Mouse (Mus musculus): ENCODE data around the gene Eif1ax. TPM values are rescaled to one million over a fixed set of nuclear protein-coding genes. Genes with fewer than 3 reads are reported as not detected.
A peak's percentile ranks its signal among the peaks of the same experiment; 100 is the strongest.
"Not testable (repeated sequence)": the region's sequence is repeated elsewhere in the genome, so short reads cannot be mapped to it uniquely, and the experiment has no call there.

Eif1ax gene
- polyA plus RNA-seq, 1 experiment from 2014 or later, result 114 TPM

- H3K4me2 ChIP-seq (ENCODE audit: low read length), result peak overlapping the region; percentile 61
- ATAC-seq, result peak; percentile 64
- 25% methylated on average over 39 of the region's 65 CpGs for WGBS
- peak overlapping the region; percentile 18; the same call in 1 of the 2 replicates for H3K27ac ChIP-seq (ENCODE audit: low read length)
- peak overlapping the region; percentile 63 for H3K9ac ChIP-seq (replicated peaks; ENCODE audit: low read depth, low read length)
- no peaks in the 10 kb centered on the region for H3K9me3 ChIP-seq (ENCODE audit: control insufficient read depth, low read length)
- H3K4me1 ChIP-seq (replicated peaks; ENCODE audit: control insufficient read depth, insufficient read depth, low read length), result peaks cover 2% of the 10 kb centered on the region; the same call in 1 of the 2 replicates
- no peaks in the 10 kb centered on the region for H3K27me3 ChIP-seq (replicated peaks; ENCODE audit: control insufficient read depth, insufficient read depth, low read length)
- peak overlapping the region; percentile 66 for H3K4me3 ChIP-seq (replicated peaks; ENCODE audit: low read length)
- no peaks in the 10 kb centered on the region for H3K36me3 ChIP-seq (ENCODE audit: control insufficient read depth, insufficient read depth)
Measured at GRCm38 (mm10) chrX:159414829-159415673, 43.1 kb downstream of the Eif1ax start.

DNA sequence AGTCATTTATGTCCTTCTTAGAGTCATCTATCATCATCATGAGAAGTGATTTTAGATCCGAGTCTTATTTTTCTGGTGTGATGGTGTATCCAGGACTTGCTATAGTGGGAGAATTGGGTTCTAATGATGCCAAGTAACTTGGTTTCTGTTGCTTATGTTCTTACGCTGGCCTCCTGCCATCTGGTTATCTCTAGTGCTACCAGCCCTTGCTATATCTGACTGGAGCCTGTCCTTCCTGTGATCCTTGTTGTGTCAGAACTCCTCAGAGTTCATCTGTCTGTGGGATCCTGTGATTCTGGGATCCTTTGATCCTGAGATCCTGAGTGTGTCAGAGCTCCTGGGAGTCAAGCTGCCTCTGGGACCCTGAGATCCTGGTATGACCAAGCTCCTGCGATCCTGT, 58.5 kb downstream of the Eif1ax start:
- WGBS, result 97% methylated on average over 3 of the region's 3 CpGs
- H3K4me2 ChIP-seq (ENCODE audit: low read length); H3K9ac ChIP-seq (replicated peaks; ENCODE audit: low read depth, low read length); H3K9me3 ChIP-seq (ENCODE audit: control insufficient read depth, low read length); H3K27me3 ChIP-seq (replicated peaks; ENCODE audit: control insufficient read depth, insufficient read depth, low read length); H3K36me3 ChIP-seq (ENCODE audit: control insufficient read depth, insufficient read depth); H3K4me1 ChIP-seq (replicated peaks; ENCODE audit: control insufficient read depth, insufficient read depth, low read length); H3K4me3 ChIP-seq (replicated peaks; ENCODE audit: low read length); H3K27ac ChIP-seq (ENCODE audit: low read length); ATAC-seq: not testable (repeated sequence)

Other genes with a start within 250 kb of the Eif1ax start
- 3.7 and 4.6 TPM in 2 replicates for gene Rps6ka3, start 161.9 kb upstream of the Eif1ax start, polyA plus RNA-seq (2015; fragmentation: Nextera tagmentation; extraction: Ambion mirVana)
- gene Map7d2, start 42.4 kb downstream of the Eif1ax start, polyA plus RNA-seq (2015; fragmentation: Nextera tagmentation; extraction: Ambion mirVana), result 15.5 and 22.0 TPM in 2 replicates
- gene Bclaf3, start 154.5 kb downstream of the Eif1ax start, polyA plus RNA-seq (2015; fragmentation: Nextera tagmentation; extraction: Ambion mirVana), result 31.4 and 34.5 TPM in 2 replicates

Measured in forebrain, embryonic 16.5 days (tissue).